Mouse (Mus musculus) bone marrow macrophage, adult 2 months (primary cell): ENCODE results near the gene Pitx2. TPM values are rescaled to one million over a fixed set of nuclear protein-coding genes. Genes with fewer than 3 reads are reported as not detected.

Experiments used
- H3K27ac ChIP-seq: 2 replicates; pipeline ENCODE4 v1.5.1; 2012; ENCODE audit warnings: low read depth, low read length; ENCODE audit not compliant: insufficient read depth
- H3K4me1 ChIP-seq: 2 replicates; pipeline ENCODE4 v1.6.1; 2012; ENCODE audit warnings: low read length; ENCODE audit not compliant: control insufficient read depth, insufficient read depth
- H3K4me3 ChIP-seq: 2 replicates; pipeline ENCODE4 v1.5.1; 2012; ENCODE audit warnings: mild to moderate bottlenecking, low read length, moderate library complexity; ENCODE audit not compliant: insufficient read depth
- CTCF ChIP-seq: IDR thresholded peaks from 2 replicates; pipeline ENCODE4 v1.5.1; 2012; ENCODE audit warnings: low read depth, mild to moderate bottlenecking, low read length, moderate library complexity
- POLR2A ChIP-seq: IDR thresholded peaks from 2 replicates; pipeline ENCODE4 v1.6.1; 2012; ENCODE audit warnings: mild to moderate bottlenecking, low read depth, low read length, borderline replicate concordance
- polyA plus RNA-seq: library from polyadenylated mRNA; stranded (reverse); fragments of >200 nt; gene quantifications from 2 replicates; pipeline ENCODE4 v1.2.4, GENCODE M21; 2012; ENCODE audit not compliant: missing spikeins, insufficient read depth, insufficient read length

The Pitx2 gene
- polyA plus RNA-seq, 1 experiment, result not detected

DNA sequence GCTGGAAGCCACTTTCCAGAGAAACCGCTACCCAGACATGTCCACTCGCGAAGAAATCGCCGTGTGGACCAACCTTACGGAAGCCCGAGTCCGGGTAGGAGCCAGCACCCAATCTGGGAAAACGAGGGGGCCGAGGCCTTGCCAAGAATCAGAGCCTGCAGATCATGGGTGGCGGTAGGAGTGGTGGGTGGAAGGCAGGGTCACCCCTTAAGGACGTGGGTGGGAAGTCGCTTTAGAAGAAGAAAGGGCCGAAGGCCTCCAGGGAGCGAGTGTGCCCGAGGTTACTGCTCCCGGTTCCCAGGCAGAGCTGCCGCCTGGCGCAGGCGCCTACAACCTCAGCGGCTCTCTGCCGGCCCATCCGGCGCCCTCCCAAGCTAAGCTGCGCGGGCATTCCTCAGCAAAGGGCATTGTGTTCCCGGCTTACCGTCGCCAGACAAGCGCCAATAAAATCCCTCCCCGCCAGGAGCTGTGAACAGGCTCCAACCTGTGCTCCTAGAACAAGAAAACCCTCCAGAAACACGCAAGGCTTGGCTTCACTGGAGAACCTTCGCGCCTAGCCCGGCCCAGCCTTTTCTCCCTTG is 16.2 kb downstream of the Pitx2 start:
- H3K4me1 ChIP-seq, result peaks cover 2% of the 10 kb centered on the region; the same call in 1 of the 2 replicates
- H3K4me3 ChIP-seq, result peak overlapping the region; percentile 14; the same call in 1 of the 2 replicates
- no peak for TF ChIP-seq CTCF
- TF ChIP-seq POLR2A, result no peak

DNA sequence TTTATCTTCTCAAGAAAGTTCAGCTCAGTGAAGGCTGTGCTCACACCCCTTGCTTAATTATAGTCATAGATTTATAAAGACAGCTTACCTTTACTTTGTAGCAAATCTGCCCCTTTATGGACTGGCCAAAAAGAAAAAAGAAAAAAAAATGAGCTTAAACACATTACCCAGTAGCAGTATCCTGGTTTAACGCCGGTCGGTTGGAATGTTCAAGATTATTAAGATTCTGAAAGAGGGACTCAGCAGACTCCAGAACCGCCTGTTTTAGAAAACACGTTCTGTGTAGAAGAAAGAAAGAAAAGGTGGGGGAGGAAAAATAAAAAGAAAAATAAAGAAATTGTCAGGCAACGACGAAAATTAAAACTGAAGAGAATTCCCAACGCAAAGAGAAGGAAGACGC is 16.8 kb downstream of the Pitx2 start:
- Histone ChIP-seq H3K27ac (no peak overlapping the region), H3K4me1 (peaks cover 2% of the 10 kb centered on the region; the same call in 1 of the 2 replicates), H3K4me3 (no peak overlapping the region)
- no peak for TF ChIP-seq CTCF
- no peak for TF ChIP-seq POLR2A

More for the DNA sequence above, 16.2 kb downstream of the Pitx2 start:
- no peak overlapping the region for H3K27ac ChIP-seq

DNA sequence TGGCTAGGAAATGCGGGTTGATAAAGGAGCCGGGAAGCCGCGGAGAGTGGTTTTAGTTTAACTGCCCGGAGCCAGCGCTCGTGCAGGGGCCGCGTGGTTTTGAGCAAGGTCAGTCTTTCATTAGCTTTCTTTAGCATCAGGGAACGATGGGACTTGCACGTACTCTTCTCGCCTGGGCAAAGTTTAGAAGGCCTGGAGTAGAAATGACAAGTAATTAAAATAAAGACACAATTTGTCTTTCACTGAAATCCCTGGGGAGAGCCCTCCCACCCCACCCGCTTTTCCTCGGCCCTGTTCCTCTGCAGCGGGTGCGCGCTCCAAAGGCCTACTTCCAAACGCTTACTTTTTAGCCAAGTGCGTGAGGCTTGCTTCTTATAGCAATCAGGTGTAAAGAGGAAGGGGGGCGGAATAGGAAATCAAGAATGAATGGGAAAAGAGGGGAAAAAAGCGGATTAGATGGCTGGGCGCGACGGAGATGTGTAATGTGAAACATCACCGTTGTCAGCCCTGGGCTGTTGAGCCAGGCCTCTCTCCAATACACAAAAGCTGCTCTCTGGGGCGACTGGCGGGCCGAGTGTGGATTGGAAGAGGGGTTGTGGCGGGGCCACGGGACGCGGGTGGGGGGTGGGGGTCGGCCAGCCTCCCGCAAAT is 17.4 kb downstream of the Pitx2 start:
- no peak overlapping the region for H3K4me3 ChIP-seq
- TF ChIP-seq POLR2A (no peak), CTCF (no peak)
- peaks cover 2% of the 10 kb centered on the region; the same call in 1 of the 2 replicates for H3K4me1 ChIP-seq
- H3K27ac ChIP-seq, result no peak overlapping the region

DNA sequence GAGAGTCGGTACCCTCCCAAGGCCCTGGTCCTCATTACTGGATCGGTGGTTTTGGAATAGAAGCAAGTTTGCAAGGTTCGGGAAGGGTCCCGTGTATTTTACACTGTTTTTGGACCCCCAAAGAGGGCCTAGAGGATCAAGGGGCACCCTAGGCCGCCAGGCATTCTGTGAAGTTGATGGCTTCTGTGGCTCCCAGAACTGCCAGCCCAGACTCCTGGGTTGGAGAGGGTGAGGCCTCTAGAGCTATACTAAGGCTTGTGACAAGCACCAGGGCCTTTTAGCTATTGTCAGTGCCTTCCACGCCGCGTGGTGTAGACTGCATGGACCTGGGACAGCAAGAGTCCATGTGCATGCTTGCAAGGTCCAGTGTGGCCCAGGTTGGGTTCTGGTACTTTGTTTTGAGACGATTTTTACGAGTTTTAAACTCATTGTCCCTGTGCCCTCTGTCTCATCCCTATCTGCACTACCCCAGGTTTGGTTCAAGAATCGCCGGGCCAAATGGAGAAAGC is 18.2 kb downstream of the Pitx2 start:
- Histone ChIP-seq H3K4me3 (no peak overlapping the region), H3K4me1 (peaks cover 2% of the 10 kb centered on the region; the same call in 1 of the 2 replicates), H3K27ac (no peak overlapping the region)
- TF ChIP-seq POLR2A (no peak), CTCF (no peak)

DNA sequence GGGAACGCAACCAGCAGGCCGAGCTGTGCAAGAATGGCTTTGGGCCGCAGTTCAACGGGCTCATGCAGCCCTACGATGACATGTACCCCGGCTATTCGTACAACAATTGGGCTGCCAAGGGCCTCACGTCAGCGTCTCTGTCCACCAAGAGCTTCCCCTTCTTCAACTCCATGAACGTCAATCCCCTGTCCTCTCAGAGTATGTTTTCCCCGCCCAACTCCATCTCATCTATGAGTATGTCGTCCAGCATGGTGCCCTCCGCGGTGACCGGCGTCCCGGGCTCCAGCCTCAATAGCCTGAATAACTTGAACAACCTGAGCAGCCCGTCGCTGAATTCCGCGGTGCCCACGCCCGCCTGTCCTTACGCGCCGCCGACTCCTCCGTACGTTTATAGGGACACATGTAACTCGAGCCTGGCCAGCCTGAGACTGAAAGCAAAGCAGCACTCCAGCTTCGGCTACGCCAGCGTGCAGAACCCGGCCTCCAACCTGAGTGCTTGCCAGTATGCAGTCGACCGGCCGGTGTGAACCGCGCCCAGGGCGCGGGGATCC is 18.8 kb downstream of the Pitx2 start:
- Histone ChIP-seq H3K4me1 (peaks cover 2% of the 10 kb centered on the region; the same call in 1 of the 2 replicates), H3K27ac (no peak overlapping the region), H3K4me3 (no peak overlapping the region)
- TF ChIP-seq POLR2A, result no peak
- no peak for TF ChIP-seq CTCF

DNA sequence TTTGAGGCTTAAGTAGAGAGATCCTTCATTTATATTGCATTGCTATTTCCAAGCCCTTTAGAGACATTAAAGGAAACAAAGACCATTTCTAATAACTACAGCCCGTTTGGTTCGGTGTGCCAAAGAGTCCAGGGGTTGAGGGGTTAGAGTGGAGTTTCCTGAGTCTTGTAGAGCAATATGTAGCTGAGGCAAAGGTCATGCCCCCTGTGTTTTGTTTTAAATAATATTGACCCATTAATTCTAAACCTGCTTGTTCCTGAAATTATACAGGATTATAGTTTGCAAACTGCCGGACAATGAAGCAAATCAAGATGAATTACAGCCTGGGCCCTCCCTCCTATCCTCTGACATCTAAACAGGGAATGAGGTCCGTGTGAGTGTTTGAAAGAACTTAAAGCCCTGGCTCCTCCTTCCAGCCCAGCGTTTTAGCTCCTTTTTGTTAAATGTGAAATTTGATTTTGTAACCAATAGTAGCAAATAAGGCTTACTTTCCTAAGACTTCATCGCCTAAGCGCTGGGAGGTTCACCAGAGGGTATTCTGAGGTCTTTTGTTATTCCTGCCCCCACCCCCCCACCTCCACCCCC is 20.5 kb downstream of the Pitx2 start:
- no peaks in the 10 kb centered on the region for H3K4me1 ChIP-seq
- TF ChIP-seq POLR2A (no peak), CTCF (no peak)
- no peak overlapping the region for H3K27ac ChIP-seq
- H3K4me3 ChIP-seq, result no peak overlapping the region

DNA sequence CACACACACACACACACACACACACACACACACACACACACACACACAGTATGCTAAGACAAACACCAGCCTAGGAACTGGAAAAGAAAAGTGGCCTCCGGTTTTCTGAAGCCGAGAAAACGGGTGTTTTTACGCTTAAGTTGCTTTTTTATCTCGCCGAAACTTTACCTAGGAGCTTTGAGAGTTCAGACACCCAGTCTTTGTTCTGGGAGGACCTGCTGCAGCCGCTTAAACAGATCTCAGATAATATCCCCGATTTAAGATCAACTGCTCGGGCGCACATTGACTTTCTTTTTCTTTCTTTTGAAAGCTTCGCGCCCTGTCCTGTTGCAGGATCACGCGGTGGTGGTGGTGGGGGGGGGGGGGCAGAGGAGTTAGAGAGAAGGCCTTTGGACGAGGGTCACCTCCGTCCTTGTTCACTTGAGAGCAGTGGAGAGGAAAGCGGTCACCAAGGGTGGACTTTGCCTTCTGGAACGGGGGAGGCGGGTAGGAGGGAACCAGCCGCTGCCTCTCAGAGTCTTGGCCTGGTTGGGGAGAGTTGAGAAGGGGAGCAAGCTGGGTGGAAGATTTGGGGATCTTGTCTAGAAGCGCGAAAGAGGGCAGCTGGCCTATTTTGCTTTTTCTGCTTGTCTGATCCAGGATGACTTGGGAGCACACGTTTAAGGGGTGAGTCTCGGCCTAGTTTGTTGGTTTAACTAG is 21.2 kb downstream of the Pitx2 start:
- TF ChIP-seq POLR2A (no peak), CTCF (no peak)
- Histone ChIP-seq H3K27ac (no peak overlapping the region), H3K4me3 (no peak overlapping the region), H3K4me1 (no peaks in the 10 kb centered on the region)

DNA sequence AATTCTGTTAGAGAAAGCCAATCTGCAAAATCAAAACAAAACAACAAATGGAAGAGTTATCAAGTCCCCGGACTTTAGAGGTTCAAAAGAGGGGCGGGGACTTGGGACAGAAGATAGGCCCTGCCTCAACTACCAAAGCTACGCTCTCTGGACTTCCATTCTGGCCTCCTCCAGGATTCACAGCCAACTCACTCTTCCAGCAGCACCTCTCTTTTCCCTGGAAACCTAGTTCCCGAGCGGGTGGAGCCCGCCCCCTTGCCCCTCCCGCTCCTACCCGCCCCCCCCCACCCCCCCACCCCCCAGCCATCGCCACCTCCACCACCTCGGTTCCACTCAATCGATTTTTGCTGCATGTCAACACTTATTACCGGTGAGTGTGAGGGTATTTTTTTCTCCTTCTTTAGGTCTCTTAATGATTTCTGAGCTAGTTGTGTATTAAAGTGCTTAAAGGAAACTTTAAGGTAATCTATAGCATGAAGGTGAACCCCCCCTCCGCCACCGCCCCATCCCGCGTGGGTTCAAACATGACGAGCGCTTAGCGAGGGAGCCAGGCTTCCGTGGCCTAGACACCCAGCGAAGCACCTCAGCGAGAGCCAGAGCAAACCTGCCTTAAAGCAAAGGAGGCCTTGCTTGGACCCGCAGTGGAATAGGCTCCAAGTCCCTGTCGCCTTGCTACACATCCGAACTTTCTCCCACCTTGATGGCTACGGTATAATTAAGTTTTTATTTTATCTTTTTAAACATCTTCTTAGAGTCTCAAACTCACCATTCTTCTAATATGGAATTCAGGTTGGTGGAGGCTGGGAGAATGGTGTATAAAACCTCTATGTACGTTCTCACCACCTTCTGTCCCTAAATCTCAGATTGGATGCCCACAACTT is 21.9 kb downstream of the Pitx2 start:
- Histone ChIP-seq H3K4me1 (no peaks in the 10 kb centered on the region), H3K4me3 (no peak overlapping the region), H3K27ac (no peak overlapping the region)
- TF ChIP-seq POLR2A (no peak), CTCF (no peak)
